Mouse (Mus musculus) 3134 (cell line): Measurements from ENCODE around the gene Irgm1.
A peak's percentile ranks its signal among the peaks of the same experiment; 100 is the strongest.
"Not testable (repeated sequence)": the region's sequence is repeated elsewhere in the genome, so short reads cannot be mapped to it uniquely, and the experiment has no call there.

ENCODE experiments used
- DNase-seq: peaks from one replicate; pipeline ENCODE4 v3.0.0-alpha.2; 2011; ENCODE audit warnings: low spot score; ENCODE audit not compliant: insufficient read length; ENCODE audit errors: extremely low read depth

The Irgm1 gene

GRCm38 (mm10) chr11:48859014-48859413 lies 12.5 kb downstream of the Irgm1 start:
- peak; percentile 38 for DNase-seq

GRCm38 (mm10) chr11:48853474-48854180 lies 17.9 kb downstream of the Irgm1 start:
- DNase-seq, result peak; percentile 74

DNA sequence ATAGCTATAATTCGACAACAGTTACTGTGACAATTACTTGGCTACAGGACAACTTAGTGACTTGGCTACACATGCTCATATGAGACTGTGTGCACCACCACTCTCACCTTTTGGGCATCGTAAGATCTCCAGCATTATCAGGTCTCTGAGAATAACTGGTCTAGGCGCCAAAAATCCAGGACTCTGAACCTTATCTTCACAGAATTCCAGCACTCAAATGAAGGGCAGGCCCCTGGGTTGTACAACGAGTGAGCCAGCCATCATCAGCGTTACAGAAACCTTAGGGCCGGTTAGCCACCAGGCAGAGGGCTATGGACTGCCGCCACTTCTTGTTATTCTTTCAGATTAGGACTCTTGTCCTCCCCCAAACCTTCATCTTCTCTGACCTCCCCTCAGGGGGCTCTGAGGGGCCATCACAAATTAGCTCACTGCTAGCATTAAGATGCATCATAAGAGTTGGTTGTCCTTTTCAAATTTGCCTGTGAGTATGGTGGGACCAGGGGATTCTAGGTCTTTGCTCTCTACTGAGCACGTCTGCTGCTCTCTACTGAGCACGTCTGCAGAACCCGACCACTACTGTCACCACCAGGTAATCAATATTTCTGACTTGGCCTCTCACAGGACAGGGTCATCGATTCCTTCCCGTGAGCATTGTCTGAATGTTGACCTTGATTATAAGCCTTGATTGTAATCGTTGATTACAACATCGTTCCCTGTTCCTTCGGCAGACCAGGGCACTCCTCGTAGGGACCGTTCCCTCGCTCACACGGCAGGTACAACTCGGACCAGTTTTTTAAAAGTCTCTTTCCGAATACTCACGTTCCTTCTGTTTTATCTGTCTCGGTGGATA lies 18.6 kb downstream of the Irgm1 start:
- DNase-seq, result peak; percentile 31

DNA sequence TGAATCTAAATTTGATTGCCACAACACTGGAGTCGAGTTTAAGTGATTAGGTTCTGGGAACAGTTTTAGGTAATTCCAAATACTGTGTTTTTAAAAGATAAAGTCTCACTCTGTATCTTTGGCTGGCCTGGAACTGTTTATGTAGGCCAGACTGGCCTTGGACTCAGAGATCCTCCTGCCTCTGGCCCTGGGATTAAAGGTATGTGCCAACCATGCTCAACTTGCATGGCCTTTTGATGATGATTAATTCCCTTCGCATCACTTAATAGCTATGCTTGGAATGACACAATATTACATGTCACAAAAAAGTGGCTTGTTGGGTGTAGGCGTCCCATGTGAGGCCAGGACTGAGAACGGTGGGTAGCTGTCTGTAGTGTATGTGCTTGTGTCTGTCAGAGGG lies 19.3 kb downstream of the Irgm1 start:
- DNase-seq, result peak; percentile 27

DNA sequence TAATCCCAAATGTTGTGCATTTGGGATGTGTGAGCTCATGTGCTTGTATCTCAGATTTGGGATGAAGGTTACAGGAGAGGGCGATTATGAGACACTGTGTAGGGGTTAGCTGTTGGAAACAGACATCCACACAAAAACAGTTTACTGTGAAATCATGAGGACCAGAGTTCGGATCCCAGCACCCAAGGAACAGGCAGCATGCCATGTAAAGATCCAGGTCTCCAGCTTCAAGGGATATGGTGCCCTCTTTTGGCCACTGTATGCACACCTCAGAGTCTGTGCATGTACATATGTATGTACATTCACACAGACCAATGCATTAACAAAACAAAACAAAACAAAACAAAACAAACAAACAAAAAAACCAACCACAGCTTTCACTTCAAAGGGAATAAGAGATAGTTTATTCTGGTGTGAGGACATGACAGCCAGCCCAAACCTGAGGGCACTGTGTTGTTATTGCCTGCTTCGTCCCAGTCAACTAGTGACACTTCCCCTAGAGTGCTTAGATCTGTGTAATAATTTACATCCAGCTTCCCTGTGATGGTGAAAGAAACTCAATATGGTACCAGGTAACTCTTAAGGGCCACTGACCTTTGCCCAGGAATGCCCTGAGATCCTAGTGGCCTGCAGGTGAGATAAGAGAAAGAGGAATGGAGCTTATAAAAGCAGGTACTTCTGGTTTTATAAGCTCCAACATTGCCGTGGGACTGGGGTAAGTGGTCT lies 20.1 kb downstream of the Irgm1 start:
- DNase-seq, result no peak

- DNase-seq, result no peak
Observed at GRCm38 (mm10) chr11:48850240-48850639, 21.2 kb downstream of the Irgm1 start.

- no peak for DNase-seq
Observed at GRCm38 (mm10) chr11:48846881-48847280, 24.6 kb downstream of the Irgm1 start.

DNA sequence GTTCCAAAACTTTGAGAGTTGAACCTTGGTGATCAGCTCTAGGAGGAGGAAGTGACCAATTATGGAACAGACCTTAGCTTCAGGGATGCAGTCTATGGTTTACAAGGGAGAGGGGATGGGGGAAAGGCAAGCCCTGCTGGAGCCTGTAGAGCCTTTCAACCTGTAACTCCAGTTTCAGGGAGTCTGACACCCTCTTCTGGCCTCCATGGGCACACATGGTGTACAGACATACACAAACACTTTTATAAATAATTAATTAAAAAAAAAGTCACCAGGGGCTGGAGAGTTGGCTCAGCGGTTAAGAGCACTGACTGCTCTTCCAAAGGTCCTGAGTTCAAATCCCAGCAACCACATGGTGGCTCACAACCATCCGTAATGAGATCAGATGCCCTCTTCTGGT lies 25.1 kb downstream of the Irgm1 start:
- DNase-seq, result not testable (repeated sequence)

- DNase-seq, result no peak
Observed at GRCm38 (mm10) chr11:48845244-48845815, 26.2 kb downstream of the Irgm1 start.

DNA sequence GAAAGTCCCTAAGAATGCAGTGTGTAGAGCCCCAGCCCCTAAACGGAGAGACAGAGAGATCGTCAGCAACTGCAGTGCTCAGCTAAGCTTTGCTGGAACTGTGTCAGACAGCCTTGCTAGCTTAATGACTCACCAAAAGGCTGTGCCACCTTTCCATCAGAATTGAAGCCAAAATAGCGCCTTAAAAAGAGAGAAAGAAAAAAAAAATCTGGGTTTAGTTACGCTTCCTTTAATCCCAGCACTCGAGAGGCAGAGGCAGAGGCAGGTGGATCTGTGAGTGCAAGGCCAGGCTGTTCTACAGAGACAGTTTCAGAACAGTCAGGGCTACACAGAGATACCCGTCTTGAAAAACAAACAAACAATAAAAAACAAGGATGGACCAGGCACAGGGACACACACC lies 27.2 kb downstream of the Irgm1 start:
- DNase-seq, result peak; percentile 33

GRCm38 (mm10) chr11:48843202-48843601 lies 28.3 kb downstream of the Irgm1 start:
- DNase-seq, result no peak

DNA sequence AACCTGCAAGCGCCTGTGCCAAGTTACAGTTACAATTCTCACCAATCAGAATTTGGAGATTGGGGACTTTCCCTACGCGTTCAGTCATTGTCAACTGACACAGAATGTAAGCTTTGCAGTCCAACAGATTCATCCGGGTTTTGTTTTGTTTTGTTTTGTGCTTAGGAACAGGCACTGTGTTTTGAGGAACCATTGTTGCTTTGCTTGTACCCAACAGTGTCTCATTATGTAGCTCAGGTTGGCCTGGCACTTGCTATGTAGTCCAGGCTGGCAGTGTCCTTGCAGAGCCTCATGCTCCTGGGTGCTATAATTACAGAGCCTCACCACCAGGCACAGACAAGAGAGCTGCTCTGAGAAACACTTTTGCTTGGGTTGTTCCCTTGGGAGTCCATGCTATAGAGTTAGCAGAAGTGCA lies 29.1 kb downstream of the Irgm1 start:
- no peak for DNase-seq

GRCm38 (mm10) chr11:48841213-48841612 lies 30.3 kb downstream of the Irgm1 start:
- no peak for DNase-seq

DNA sequence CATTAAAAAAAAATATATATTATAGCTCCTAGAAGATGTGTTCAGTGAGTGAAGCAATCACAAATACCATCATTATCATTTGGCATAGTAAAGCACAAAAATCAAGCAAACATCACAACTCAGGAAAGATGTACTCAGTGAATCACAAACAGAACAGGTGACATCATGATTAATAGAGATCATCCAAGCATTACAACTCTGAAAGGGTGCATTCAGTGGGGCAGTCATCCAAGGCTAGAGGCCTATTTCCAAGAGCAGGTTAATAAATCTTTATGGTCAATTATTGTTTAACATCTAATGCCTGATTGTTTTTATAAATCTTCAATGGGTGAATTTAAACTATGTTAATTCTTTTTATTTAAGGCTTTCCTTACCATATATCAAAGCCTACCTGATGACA lies 30.7 kb downstream of the Irgm1 start:
- DNase-seq, result no peak

GRCm38 (mm10) chr11:48838879-48839680 lies 32.4 kb downstream of the Irgm1 start:
- DNase-seq, result no peak

DNA sequence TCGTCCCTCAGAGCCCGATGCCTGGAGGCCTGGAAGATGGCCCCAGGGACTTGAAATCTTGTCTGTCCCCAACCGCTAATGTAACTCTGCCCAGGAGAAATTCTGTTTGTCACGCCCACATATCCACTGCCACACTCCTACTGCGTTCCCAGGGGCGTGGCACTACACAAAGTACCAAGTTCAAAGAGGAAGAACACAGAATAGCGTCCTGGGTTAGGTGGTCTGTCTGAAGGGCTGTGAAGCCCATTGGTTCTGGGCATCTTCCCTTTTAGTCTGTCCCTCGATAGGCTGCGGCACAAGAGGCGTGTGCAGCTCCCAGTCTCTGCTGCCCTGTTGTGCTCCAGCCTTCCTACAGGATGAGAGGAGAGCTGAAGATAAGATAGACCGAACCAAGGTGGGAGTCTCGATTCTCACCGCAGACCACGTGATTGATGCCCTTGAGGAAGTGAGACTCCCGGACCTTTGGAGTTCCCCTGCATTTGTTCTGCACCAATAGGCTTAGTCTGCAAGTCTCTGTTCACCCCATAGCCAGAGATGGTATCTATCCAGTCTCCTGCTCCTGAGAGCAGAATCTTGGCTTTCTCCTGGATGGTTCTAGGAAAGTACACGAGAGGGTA lies 33.2 kb downstream of the Irgm1 start:
- DNase-seq, result no peak

DNA sequence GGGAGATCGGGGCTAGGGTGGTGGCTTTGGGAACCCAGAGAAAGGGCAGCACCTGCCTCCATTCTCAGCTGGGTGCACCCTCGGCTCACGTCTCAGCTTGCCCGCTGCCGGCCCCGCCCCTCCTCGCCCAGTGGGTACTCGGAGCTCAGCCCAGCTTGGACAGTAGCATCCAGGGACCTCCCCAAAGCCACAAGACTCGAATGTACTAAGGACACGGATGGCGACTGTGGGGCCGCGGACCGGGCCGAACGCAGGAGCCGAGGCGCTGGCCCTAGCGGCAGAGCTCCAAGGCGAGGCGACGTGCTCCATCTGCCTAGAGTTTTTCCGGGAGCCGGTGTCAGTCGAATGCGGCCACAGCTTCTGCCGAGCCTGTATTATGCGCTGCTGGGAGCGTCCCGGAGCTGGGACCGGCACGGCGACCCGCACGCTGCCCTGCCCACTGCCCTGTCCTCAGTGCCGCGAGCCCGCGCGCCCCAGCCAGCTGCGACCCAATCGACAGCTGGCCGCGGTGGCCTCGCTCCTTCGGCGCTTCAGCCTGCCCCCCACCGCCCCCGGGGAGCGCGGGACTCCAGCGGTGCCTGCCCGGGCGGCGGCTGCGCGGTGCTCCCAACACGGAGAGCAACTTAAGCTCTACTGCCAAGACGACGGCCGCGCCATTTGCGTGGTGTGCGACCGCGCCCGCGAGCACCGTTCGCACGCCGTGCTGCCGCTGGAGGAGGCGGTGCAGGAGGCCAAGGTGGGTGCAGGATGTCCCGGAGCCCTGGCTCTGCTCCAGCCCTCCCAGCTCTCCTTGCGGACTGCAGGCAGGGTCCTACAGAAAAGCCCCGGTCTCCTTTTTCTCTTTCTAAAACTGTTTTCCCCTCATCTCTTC lies 33.9 kb downstream of the Irgm1 start:
- peak; percentile 91 for DNase-seq

DNA sequence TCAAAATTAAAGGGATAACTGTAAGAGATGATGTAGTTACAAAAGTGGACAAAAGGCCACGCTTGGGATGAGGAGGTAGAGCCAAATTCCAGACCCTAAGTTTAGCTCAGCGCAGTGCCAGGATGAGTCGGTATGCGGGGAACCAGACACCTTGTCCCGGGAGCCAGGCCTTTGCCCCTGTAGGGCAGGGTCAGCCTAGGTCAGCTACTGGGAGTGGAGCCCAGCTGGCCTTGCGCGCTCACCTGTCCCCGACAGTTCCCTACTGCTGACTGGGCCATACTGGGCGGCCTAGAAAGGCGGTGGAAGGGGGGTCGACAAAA lies 34.5 kb downstream of the Irgm1 start:
- DNase-seq, result no peak

DNA sequence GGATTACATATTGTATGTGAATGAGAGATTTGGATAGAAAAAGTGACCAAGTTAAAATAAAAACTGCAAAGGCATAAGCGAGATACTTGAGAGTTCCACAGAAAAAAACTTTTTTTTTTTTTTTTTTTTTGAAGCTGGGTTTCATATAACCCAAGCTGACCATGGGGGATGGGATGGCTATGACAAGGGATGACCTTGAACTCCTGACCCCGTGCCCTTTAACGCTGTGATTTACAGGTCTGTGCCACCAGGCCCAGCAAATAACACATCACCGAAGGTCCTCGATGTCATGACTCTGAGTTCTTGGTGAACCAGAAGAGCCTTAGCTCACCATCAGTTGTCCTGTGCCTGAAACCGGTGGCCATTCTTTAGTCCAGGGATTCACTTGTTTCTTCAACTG lies 35.6 kb downstream of the Irgm1 start:
- DNase-seq, result no peak
